Mouse (Mus musculus) common myeloid progenitor, adult 5-6 weeks (primary cell): ENCODE data around the gene Olfr859. TPM values are rescaled to one million over a fixed set of nuclear protein-coding genes. Genes with fewer than 3 reads are reported as not detected.
"Not testable (repeated sequence)": the region's sequence is repeated elsewhere in the genome, so short reads cannot be mapped to it uniquely, and the experiment has no call there.

ENCODE experiments used
- ATAC-seq: replicated peaks from 2 replicates; pipeline ENCODE4 v1.8.0; 2016; ENCODE audit warnings: low read depth, mild to moderate bottlenecking, moderate TSS enrichment, inconsistent platforms; ENCODE audit not compliant: poor library complexity, severe bottlenecking
- total RNA-seq: library from RNA; stranded (forward); fragments of 200-1000, 187-1606 nt; gene quantifications from 2 replicates; pipeline ENCODE4 v1.2.3, GENCODE M21; 2017

Olfr859 gene
- total RNA-seq: not detected in 2 replicates

- not testable (repeated sequence) for ATAC-seq
These were observed at the start of gene Olfr859 for GRCm38 (mm10) chr9:19804606-19805005. Olfr859 (plus strand) TSS chr9:19804906.

GRCm38 (mm10) chr9:19769136-19769535 is 35.6 kb upstream of the Olfr859 start:
- no peak for ATAC-seq

DNA sequence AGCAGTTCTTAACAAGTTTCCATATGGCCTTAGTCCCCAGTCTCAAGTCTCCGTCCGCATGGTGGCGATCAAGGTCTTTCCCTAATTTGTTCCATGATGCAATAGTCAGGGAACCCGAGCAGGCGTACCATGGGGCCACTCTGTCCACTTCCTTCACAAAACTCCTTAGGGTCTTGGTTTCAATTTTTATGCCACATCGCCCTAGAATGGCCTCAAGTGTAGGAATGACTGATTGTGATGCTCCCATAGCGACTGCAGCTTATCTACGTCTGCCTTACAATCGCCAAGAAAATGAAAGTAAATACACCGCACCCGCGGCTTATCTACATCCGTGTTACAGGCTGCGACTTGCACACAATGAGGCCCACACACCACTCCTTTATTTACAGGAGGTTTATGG is 35.0 kb upstream of the Olfr859 start:
- no peak for ATAC-seq

- ATAC-seq: no peak
These were observed 24.7 kb upstream of the Olfr859 start, which contains the start of gene Olfr58 for GRCm38 (mm10) chr9:19779983-19780382. Olfr58 (plus strand) TSS chr9:19780283.

DNA sequence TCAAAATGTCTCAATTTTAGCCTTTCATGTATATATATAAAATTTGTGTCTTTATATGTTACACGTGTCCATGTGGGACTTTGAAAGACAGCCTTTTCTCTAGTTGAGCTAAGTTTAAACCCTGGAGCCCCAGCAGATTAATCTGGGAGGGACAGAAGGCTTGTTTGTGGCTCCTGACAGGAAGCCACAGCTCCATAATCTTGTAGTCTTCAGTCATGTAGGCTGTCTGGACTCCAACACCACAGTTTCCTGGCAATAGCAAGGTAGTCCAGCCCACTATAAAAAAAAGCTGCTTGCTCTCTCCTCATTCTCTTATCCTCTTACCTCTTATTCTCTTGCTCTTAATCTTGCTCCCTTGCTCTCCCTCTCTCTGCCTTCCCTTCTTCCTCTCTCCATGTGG is 1.7 kb upstream of the Olfr859 start:
- ATAC-seq: 0 out of 2 replicates have a peak, but pooled peaks have one; percentile 18

- no peak for ATAC-seq
These were observed 44.9 kb downstream of the Olfr859 start, which contains the start of gene Olfr860 for GRCm38 (mm10) chr9:19849647-19850046. Olfr860 (minus strand) TSS chr9:19849747.

Other genes with a start within 250 kb of the Olfr859 start
- not detected in 2 replicates for gene Olfr854, start 237.5 kb upstream of the Olfr859 start, total RNA-seq
- gene Olfr855, start 222.3 kb upstream of the Olfr859 start, total RNA-seq: not detected in 2 replicates
- gene Zfp317, start 182.8 kb upstream of the Olfr859 start, total RNA-seq: 31.8 and 32.1 TPM in 2 replicates
- gene Olfr857, start 95.5 kb upstream of the Olfr859 start, total RNA-seq: not detected in 2 replicates
- gene Olfr58, start 24.6 kb upstream of the Olfr859 start, total RNA-seq: not detected in 2 replicates
- gene Olfr860, start 44.8 kb downstream of the Olfr859 start, total RNA-seq: not detected in 2 replicates
- not detected in 2 replicates for gene Olfr862, start 83.1 kb downstream of the Olfr859 start, total RNA-seq
- 0.82 and 1.0 TPM in 2 replicates for gene Olfr77, start 112.0 kb downstream of the Olfr859 start, total RNA-seq
- not detected in 2 replicates for gene Olfr866, start 223.1 kb downstream of the Olfr859 start, total RNA-seq